Mouse (Mus musculus) T-helper 1 cell (primary cell): ENCODE measurements around the gene Cdh4.

ENCODE experiments used
- in situ Hi-C: fragments of 300-600 bp; cut with MboI, MseI; formaldehyde crosslinking; loops from one replicate; pipeline ENCODE4 v1.15.1; 2025; ENCODE audit warnings: high pct_unique_total_duplicates

Cdh4 gene

GRCm38 (mm10) chr2:179937091-179937490, 494.9 kb downstream of the Cdh4 start:
- in situ Hi-C loops, result no loop called here

DNA sequence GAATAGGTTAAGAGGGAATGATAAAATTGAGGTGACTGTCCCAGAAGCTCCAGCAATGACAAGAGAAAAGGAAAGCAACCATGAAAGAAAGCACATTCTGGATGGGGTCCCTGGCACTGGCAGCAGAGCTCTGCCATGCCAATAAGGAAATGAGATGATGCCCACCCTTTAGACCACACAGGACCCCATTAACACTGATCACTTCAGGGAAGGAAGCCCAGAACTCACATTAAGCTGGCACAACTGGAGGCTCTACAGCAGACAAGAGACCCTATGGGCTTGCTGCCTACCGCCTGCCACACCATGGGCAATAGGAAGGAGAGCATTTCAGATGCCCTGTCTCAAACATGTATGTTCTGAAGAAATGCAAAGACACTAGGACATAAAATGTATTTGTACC, 499.5 kb downstream of the Cdh4 start:
- in situ Hi-C loops, result no loop called here

- in situ Hi-C loops, result no loop called here
These were observed 502.8 kb downstream of the Cdh4 start for GRCm38 (mm10) chr2:179945051-179945450.

- in situ Hi-C loops, result no loop called here
These were observed 504.3 kb downstream of the Cdh4 start for GRCm38 (mm10) chr2:179946496-179946895.

GRCm38 (mm10) chr2:179947607-179948006, 505.4 kb downstream of the Cdh4 start:
- in situ Hi-C loops, result no loop called here

GRCm38 (mm10) chr2:179948820-179949219, 506.6 kb downstream of the Cdh4 start:
- in situ Hi-C loops, result no loop called here
